Mouse (Mus musculus) T-helper 1 cell (primary cell): ENCODE measurements at regions not wholly inside any gene's neighbourhood (a gene's known extent, or its start where the extent isn't known, plus 50 kb on each side); places are given as distances from the start of the nearest gene placed in this dataset.
"Not testable (repeated sequence)": the region's sequence is repeated elsewhere in the genome, so short reads cannot be mapped to it uniquely, and the experiment has no call there.

Source experiments
- in situ Hi-C: fragments of 300-600 bp; cut with MboI, MseI; formaldehyde crosslinking; loops from one replicate; pipeline ENCODE4 v1.15.1; 2025; ENCODE audit warnings: high pct_unique_total_duplicates

DNA sequence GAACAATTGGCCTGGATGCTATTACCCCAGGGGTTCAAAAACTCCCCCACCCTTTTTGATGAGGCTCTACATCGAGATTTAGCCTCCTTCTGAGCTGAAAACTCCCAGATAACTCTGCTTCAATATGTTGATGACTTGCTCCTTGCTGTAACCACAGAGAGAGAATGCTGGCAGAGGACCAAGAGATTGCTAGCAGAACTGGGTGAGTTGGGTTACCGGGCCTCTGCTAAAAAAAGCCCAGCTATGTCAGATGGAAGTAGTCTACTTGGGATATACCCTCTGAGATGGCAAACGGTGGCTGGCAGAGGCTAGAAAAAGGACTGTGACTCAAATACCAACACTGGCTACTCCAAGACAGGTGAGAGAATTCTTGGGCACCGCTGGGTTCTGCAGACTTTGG lies 63.9 kb upstream of the Gm906 start:
- in situ Hi-C loops, result not testable (repeated sequence)

DNA sequence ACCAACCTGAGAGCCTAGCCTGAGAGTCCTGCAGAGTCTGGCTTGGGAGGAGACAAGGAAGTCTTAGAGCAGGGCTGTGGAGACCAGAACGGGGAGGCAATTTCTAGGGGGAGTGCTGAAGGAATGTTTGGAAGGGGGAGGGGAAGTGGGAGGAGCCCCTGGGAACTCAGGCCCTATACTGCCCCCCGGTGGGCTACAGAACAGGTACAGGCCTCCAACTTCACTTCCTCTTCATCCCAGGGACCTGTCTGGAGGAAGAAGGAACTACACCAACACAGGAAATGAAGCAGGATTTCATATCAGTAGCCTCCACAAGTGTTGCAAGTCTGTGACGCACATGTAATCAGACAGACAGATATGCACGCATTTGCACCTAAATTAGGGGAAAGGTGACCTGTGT lies 72.4 kb upstream of the Gm906 start:
- in situ Hi-C loops, result loop anchor here (5.0 kb wide), 1 partner anchor 305 kb away; no protein-coding TSS in a partner anchor

DNA sequence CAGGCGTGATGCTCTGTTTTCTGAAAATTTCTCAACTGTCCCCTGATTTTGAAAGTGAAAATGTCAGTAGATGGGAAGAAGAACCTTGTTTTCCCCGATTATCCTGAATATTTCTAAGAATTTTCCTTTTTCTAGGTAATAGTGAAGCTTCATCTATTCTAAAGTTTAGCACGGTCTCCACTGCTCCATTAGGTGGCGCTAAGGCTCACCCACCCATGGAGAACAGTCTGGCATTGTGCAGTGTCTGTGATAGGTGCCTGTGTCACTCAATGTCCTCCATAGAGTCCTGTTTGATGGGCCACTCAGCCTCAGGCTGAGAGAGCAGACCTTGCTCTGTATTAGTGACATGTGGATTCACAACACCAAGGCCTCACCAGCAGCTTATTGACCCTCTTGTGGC lies 78.5 kb upstream of the Gm906 start:
- in situ Hi-C loops, result loop anchor here (5.0 kb wide), 1 partner anchor 296 kb away; no protein-coding TSS in a partner anchor

DNA sequence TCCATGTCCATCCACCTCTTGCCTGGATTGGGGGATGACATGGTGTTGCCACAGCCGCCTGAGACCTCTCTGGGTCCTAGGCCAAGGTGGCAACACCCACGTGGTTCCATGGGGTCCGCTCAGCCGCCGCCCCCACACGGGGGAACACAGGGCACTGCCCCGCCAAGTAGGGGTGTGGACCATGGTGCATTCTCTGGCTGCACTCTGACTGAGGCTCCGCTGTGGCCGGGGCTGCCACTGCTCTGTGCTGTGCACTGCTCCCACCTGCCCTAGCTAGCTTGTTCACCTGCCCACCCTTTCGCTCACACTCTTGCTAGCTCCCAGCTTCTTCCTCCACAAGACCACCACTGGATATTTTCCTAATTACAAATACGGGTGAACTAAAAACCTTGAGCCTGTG lies 73.5 kb upstream of the Fbxw17 start:
- in situ Hi-C loops, result no loop called here

DNA sequence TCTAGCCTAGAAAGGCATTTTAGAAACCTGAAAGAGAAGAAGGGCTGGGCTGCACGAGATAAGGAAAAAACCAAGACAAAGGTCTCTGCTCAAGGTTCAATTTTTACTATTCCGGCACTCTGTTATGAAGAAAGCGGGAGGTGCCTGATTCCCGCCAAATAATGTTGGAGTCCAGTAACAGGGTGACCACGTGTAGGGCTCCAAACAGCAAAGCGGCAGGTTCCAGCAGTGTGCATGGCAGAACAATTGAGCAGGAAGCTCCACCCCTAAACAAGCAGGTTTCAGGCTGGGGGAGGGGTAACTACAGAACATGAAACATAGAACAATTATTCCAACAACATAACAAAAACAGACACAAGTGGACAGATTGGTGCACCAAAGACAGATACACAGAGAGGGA lies 65.7 kb upstream of the Fbxw17 start:
- in situ Hi-C loops, result no loop called here

DNA sequence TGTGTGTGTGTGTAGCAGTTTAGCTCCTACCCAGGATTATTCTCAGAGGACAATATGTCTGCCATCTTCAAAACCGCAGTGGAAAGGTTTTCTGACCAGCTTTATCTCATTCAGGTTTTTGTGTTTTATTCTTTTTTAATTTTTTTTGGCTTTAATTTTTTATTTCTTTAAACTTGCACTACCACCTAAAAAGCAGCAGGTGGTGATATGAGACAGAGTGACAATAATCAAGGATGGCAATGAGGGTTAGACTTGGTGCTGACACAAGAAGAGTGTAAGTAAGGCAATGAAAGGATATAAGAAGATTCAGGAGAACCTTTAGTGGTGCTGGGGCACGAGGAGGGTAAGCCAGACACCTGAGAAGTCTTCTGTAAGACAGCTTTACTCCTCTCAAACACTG lies 62.4 kb upstream of the Fbxw17 start:
- in situ Hi-C loops, result no loop called here

DNA sequence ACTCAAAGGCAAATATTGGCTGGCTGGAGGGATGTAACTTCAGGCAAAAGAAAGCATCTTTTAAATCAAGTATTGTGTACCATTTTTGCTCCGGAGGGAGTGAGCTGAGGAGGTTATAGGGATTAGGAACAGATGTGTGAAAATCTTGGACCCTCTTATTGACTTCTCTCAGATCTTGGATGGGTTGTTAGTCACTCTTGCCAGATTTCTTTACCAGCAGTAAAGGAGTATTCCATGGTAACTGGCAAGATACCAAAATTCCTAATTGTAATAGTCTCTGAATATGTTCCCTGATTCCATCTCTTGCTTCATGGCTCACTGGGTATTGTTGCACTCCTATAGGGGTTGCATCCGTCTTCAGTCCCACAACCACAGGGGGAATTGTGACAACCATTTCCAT lies 58.1 kb upstream of the Fbxw17 start:
- in situ Hi-C loops, result no loop called here
